Mouse (Mus musculus) urinary bladder, postnatal 4 days (tissue): Measurements from ENCODE around the gene Agr3.

Experiments
- DNase-seq, 2 experiments: peaks; one replicate each; pipeline ENCODE4 v3.0.0; 2021 to 2022; ENCODE audit warnings: low spot score in 2 of 2

Agr3 gene

GRCm38 (mm10) chr12:35983472-35983871 is 58.1 kb downstream of the Agr3 start:
- no peak for DNase-seq

- DNase-seq, result no peak
Observed at GRCm38 (mm10) chr12:35984743-35985142, 59.3 kb downstream of the Agr3 start.

GRCm38 (mm10) chr12:35992711-35993110 is 67.3 kb downstream of the Agr3 start, which contains the start of gene Agr2:
Gene Agr2, plus strand, starts transcription at chr12:35992907.
- no peak for DNase-seq

- DNase-seq, result no peak
Observed at GRCm38 (mm10) chr12:35993583-35993982, 68.2 kb downstream of the Agr3 start.

- no peak for DNase-seq
Observed at GRCm38 (mm10) chr12:35994098-35994497, 68.7 kb downstream of the Agr3 start.

- no peak for DNase-seq
Observed at GRCm38 (mm10) chr12:35995799-35996198, 70.4 kb downstream of the Agr3 start.
